Mouse (Mus musculus): ENCODE data around the gene Car11.

The Car11 gene

DNA sequence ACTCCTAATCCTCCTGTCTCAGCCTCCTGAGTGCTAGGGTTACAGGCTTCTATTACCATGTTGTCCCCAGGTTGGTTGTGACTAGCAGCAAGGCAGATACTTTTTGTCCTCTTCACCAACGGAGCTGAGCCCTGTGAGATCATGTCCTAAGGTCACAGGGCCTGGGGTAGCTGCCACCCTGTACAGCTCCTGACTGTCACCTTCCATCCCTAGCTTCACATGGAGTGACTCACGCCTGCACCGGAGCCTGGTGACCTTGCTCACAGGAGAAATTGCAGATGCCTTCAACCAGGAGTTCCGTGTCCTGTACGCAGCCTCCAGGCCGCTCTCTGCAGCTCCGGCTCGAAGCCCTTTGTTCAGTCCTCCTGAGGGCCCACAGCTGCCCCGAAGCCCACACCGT lies 26.8 kb downstream of the Car11 start:
- no peak for DNase-seq

GRCm38 (mm10) chr7:45727625-45728024 lies 28.0 kb downstream of the Car11 start:
- no peak for DNase-seq

- no peak for DNase-seq
Measured at GRCm38 (mm10) chr7:45730727-45731431, 31.2 kb downstream of the Car11 start.

DNA sequence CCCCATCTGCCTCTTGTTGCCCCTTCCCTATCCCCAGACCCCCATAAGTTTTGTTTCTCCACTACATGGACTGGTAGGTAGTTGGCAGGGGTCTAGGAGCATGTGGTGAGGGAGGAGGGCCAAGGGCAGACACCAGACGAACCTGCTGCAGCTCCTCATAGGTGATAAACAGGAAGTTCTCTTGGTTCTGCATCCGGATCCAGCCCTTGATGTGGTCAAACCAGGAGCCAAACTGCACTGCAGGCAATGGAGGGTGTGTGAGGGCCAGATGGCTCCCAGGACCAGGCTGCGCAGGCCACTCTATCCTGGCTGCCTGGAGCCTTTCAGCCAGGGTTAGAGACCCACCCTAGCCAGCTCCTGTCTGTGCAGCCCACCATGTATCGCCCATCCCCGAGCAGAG lies 33.8 kb downstream of the Car11 start:
- DNase-seq, result no peak

DNA sequence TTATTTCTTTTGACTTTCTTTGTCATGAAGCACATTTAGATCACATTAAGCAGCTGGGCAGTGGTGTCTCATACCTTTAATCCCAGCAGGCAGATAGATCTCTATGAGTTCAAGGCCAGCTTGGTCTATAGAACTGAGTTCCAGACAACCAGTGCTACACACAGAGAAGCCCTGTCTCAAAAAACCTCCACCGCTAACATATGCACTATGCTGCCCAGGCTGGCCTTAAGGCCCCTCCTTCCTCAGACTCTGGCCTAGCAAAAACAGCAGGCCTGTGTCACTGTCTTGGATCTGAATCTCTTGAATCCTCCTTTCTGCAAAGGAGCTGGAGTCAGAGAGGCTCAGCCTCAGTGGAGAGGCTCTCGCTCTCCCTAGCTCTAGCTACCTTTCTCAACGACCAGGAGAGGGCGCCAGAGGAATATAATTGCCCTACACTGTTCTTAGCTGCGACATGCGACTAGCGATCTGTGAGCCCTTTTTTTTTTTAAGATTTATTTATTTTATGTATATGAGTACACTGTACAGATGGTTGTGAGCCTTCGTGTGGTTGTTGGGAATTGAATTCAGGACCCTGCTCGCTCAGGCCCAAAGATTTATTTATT lies 39.6 kb downstream of the Car11 start:
- DNase-seq, result peak; percentile 50 to 83

- DNase-seq, result no peak
Measured at GRCm38 (mm10) chr7:45739820-45740219, 40.2 kb downstream of the Car11 start.

- DNase-seq, result no peak
Measured at GRCm38 (mm10) chr7:45741308-45741707, 41.7 kb downstream of the Car11 start.

DNA sequence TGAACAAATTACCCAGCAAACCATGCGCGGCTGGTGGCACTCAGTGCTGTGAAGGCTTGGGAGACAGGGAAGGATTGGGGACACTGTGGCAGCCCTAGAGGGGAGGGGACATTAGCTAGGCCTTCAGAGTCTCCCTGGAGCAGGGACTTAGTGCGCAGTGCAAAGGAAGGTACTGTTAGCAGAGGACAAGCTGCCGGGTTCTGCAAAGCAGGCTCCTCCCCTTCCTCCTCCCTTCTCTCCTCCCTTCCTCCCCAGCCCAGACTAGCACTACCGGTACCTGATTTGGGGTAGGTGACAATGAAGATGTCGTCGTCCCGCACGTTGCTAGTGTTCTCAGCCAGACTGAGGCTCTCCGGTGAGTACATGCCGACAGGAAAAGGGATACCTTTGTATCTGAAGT lies 42.1 kb downstream of the Car11 start:
- DNase-seq, result peak; percentile 37 to 44

DNA sequence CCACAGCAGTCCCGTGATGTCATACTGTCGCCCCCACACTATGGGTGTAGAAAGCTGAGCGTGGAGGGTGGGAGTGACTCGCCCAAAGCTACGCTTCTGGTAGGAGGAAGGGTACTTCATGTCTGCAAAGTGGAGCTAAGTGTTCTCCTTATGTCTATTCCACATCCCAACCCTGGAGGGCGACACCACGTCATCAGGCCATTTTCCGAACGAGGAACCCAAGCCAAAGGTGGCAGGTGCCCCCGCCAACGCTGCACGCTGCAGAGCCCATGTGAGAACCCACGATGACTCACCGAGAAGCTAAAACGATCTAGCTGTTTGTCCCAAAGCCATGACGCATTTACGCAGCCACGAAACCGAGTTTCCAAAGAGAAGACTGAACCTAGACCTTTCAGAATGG lies 42.7 kb downstream of the Car11 start:
- no peak for DNase-seq

DNA sequence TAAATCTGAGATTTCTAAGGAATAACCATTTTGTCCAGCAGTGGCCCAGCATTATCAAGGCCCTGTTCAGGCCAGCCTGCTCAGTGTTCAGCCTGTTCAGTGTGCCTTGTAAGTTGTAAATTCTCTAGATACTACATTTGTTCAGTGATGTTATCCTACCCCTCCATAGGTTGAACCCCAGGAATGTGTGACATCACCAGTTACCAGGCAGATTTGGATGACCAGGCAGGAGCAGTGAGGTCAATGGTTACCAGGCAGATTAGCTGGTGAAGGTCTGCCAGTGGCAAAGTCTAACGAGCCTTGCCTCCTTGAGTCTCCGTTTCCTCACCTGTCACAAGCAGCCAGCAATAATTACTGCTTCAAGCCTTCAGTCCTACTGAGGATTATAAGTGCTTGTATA lies 44.7 kb downstream of the Car11 start:
- peak in 1 of 2 experiments; percentile 37 for DNase-seq

DNA sequence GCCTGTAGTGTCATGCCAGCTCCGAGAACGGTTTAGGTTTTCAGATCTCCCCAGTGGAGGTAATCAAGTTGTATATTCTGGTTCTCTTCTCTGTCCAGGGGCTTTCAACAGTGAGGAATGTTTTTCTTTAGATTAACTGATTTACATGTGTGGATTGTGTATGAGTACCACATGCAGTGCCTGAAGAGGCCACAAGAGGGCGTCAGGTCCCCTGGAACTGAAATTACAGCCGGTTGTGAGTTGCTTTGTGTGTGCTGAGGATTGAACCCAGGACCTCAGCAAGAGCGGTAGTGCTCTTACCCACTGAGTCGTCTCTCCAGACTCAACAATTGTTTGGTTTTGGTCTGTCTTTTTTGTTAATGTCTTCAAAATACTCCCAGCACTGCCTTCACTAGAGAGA lies 46.9 kb downstream of the Car11 start:
- DNase-seq, result no peak

- no peak for DNase-seq
Measured at GRCm38 (mm10) chr7:45747450-45747849, 47.8 kb downstream of the Car11 start.

DNA sequence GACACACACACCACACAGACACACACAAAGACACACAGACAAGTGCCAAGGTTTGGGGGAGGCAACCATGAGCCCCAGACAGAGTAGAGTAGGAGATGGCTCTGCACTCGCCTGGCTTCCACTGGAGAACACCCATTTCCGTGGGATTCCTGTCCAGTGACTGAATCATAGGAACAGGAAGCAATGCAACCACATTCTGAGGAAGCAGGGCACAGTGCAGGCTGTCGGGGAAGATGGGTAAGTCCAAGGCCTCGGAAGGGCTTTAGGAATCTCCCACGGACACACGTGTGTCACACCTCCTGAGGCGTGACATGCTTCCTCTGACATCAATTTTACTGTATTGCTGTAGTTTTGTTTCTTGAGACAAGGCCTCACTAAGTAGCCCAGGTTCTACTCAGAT lies 48.5 kb downstream of the Car11 start:
- DNase-seq, result no peak

DNA sequence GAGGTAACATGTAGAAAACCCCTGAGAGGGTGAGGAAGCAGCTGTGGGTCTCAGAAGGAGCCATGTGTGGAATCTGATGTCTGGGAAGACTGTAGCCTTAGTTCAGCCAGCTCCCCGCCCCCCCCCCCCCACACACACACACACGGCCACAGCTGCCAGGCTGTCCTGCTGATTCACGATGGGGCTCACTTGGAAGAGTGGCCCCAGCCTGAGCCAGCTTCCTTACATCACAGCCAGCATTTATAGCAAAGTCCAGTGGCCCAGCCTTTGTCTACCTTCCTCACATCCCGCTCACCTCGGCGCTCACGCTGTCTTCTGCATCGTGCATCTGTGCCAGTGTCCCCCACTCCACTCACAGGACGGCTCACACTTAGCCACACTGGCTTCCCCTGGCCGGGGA lies 49.8 kb downstream of the Car11 start:
- no peak for DNase-seq

- DNase-seq, result no peak
Measured at GRCm38 (mm10) chr7:45750162-45750561, 50.5 kb downstream of the Car11 start.
